Mouse (Mus musculus): ENCODE measurements at regions not wholly inside any gene's neighbourhood (a gene's known extent, or its start where the extent isn't known, plus 50 kb on each side); places are given as distances from the start of the nearest gene placed in this dataset.

DNA sequence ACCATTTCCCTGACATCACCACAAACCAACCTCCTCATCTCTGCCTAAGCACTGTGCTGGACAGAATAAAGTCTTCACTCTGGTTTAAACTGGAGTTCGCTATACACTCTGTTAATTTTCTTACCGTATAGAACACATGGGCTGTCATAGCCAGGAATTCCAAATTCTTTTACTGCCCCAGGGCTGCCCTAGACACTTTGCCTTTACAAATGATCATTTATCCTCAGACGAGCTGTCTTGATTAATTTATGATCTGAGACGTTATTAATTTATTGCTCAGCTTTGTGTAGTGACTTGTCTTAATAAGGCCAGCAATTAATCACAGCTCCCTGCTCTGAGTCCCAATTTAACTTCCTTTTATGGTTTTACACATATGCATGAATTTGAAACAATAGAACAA is 125.2 kb upstream of the Lnx1 start:
- CTCF ChIA-PET = no interaction called here

DNA sequence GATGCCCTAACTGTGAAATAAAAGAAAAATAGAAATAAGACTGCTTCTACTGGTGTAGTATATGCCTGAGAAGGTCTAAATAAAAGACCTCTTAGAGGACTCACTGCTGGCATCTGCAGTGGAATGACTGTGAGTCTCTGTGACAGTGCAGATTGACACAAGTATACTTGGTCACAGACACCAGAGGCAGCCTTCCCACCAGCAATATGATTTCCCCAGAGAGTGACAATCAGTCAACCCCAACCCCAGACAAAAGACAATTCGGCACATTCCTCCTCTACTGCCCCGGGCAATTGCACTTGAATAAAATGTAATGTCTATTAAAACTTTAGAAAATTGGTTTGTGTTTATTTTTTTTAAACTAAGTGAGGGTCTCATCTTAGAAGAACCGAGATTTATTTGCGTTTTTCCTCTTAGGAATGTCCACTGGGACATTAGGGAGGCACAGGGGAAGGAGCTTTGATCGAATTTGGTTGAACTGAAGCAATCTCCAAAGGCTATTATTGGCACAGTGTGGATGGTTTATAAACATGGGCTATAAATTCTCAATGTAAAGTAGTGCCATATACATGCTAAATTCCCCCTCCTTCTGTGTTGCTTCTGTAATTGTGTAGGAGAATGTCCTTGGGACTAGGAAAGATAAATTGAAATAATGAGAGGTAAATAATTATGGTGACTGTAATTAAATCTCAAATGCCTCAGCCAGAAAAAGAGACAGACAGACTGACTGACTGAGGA is 123.0 kb upstream of the Lnx1 start:
- CTCF ChIA-PET = no interaction called here

DNA sequence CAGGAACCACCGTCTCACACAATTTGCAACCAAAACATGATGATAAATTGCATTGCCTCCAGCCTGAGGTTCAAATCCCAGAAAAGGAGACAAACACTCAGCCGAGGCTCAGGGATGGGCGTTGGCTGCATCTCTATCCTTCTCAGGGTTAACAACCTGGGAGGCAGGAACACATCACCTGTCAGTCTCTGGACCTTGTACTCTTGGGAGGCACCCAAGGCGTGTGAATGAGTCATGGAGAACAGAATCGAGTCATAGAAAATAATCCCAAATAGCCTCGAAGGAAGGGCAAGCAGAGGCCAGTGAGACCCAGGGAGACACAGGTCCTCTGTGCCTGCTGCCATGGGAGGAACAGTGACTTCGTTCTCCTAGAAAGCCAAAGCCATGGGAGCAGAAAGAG is 121.0 kb upstream of the Lnx1 start:
- CTCF ChIA-PET = no interaction called here

DNA sequence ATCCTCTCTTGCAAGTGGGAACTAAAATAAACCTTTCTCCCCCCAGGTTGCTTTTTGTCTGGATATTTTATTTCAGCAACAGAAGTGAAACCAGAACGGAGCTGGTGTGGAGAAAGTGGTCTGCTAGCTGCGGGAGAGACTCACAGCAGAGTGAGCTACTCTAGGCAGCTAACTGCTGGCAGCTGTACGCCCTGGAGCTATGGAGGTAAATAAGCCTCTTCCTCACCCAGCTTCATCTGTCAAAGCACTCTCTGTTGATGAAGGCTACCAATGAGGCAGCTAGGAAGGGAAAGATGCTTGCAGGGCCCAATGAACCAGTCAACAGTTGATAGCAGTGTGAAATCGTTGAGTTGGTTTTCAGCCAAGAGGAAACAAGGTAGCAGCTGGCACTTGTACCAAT is 119.3 kb upstream of the Lnx1 start:
- CTCF ChIA-PET = no interaction called here

DNA sequence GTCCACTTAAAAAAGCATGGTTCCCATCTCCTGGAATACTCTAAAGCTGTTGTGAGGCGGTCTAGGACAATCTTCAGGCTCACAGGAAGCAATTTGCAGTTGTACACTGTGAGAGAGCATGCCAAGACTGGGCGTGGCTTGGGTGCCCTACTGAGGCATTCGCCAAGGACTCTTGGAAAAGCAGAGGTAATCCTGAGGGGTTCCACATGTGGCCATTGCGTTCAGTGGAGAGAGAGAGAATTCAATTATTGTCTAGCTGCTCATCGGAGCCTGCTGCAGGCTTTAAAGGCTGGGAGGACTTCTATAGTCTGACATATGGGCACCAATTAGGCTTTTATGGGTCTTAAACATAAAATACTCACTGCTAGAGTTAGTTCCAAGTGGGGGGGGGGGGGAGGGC is 113.8 kb upstream of the Lnx1 start:
- CTCF ChIA-PET = no interaction called here

DNA sequence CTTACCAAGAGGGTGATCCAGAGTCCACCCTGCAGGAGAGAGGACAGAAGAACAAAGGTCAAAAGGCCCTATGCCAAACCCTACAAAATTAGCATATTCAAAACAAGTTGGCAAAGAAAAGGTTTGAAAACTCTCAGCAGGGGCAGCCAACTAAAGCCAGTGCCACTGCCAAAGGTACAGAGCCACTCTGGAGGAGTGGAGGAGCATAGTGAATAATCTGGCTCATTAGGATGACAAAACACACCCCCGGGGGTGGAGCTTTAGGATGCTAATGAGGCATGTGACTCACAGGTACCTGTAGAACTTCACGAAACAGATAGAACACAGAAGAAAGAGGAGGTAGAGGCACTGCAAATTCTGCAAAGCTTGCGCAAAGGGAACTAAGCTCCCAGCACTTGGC is 110.7 kb upstream of the Lnx1 start:
- CTCF ChIA-PET = no interaction called here

DNA sequence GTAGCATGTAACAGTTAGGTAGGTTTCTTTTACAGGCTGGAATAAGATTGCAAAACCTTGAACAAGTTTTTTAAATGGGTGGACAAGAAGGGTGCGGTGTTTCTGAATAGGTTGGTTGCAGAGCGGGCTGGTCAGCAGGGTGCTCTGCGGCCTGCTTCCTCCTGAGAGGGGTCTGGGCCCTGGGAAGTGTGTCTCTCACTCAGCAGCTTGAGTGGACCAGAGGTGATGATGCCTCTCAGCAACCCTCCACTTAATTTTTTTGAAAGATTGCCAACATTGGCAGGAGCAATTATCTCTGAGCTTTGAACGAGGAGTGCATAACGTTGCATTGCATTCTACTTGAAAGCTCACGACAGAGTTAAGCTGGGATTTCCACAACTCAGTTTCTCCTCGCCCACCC is 108.3 kb upstream of the Lnx1 start:
- CTCF ChIA-PET = interaction anchor here (0.7 kb wide), 1 partner anchor 155 kb away, joined by 5 read pairs; no protein-coding TSS in a partner anchor

DNA sequence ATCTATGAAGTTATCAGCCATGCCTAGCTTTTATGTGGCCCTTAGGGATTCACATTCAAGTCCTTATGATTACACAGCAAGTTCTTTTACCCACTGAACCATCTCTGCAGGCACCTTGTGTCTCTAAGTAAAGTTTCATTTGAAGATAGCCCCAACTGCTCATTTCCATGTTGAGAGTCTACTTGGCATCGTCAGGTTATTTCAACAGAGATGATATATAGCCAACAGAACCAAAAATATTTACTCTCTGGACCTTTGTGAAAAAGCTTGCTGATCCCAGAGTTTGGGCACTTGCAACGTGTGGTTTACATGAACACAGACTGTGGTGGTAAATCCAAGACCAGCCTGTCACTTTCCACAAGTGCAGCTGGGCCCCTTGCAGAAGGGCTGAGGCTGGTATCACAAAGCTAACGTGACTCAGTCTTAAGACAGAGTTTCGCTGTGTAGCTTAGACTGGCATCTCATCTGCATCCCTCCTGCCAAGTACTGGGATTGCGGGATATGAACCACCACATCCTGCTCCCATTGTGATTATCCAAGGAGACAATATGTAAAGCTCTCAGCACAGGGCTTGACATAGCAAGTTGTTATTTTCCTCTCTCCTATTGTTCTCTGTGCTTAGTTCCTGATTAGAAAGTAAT is 105.0 kb upstream of the Lnx1 start:
- CTCF ChIA-PET = interaction anchor here (0.6 kb wide), 1 partner anchor 95 kb away, joined by 10 read pairs; no protein-coding TSS in a partner anchor

DNA sequence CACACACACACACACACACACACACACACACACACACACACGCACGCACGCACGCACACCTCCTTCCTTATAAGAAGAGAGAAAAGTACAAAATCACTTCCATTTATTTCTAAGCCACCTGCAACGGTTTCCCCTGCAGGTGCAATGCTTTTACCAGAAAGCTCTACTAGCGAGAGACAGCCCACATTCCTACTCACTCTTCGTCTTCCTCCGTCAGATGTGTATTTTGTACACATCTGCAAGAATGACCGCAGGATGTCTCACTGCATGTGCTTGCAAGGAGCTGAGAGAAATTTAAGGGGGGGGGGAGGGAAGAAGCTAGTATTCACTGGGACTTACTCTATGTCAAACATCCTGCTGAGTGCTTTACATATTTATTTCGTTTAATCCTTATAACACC is 99.2 kb upstream of the Lnx1 start:
- CTCF ChIA-PET = no interaction called here

DNA sequence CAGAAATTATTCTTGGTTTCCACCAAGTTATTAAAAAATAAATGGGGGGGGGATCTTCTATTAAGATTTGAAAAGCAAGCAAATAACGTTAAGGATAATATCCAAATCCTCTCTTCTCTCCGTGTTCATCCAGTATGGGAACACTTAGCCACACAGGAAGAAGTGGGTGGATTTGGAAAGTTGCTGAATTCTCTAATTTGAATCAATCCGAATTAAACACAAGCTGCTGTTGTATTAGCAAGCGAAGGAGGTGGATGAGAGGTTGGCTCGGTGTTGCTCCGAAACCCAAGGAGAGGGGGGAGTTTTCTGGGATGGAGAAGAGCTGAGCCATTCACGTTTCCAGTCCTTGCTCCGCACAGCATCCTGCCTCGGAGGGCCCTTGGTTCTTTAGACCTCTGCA is 97.6 kb upstream of the Lnx1 start:
- CTCF ChIA-PET = no interaction called here

DNA sequence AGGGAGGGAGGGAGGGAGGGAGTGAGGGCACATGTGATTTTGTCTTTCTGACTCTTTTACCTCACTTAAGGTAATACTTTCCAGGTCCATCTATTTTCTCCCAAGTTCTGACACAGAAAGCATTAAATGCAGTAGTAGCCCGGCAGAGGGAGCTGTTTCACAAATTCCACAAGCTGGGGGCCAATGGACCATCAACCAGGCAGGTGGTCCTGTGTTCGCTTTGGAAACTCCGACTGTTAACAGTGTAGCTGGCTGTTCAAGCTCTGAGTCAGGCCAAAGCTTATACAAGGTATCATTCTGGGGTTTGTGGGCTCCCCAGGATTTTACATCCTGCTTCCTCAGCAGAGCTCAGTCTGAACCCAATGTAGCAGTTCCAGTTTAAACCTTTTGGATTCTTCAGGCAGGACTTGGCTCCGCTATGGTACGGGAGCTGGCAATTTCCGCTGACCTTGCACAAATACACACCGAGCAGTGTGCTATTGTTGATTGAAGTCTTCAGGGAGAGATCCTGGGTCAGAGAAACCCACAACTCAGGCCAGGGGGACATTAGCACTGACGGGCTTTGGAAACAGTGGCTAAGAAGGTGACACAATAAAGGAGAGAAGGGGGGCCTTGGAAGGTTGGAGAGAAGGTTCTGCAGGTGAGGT is 93.8 kb upstream of the Lnx1 start:
- CTCF ChIA-PET = interaction anchor here (0.6 to 0.9 kb wide), 2 partner anchors 189 to 356 kb away, joined by 5 to 8 read pairs; partner anchors contain the start of gene Pdgfra

DNA sequence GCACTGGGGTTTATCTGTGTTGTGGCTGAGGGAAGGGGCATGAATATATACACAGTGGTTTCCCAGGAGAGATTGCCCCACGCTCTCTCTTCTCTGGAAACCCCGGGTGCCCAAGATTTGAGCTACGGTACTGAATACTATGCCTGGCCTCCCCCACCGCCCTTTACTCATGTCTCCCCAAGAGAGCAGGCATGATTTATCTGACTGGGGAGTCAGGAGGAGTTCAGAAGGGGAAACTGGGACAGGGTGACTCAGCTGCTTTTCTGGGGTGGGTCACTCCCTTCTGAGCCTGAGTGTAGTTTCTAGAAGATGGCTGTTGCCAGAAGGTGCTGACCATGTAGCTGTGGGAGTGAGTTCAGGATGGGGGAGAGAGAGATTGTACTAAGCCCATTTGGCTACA is 92.0 kb upstream of the Lnx1 start:
- CTCF ChIA-PET = no interaction called here

DNA sequence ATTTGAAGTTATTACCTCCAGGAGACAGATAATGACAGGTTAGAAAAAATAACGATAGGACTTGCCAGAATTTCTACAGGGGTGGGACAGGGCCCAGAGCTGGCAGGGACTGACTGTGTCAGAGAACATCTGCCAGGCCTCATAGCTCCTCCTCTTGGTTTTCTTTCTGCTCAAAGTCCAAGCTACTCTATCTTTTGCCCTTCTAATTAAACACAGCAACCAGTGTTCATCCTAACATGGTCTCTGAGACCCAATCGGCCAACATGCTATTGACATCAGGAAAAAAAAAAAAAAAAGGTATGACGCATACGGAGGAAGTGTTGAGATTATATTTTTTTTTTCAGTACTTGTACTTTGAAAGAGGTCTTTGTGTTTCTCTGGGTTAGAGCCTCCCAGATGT is 90.7 kb upstream of the Lnx1 start:
- CTCF ChIA-PET = no interaction called here

DNA sequence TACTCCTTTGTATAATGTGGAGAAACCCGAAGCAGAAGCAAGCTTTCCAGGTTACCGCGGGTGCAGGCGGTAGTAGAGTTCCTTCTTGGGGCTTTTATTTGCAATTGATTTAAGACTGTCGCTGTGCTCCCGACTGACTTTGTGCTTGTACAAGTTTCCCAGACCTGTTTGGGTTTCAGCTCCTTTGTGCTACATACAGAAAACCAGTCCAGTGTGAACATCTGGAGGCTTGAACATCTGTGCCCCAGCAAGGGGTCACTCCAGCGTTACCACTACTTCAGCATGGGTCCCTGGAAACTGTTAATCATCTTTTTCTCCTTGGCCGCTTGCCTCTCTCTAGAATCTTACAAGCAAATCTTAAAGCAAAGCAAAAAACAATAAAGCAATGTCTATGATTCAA is 90.2 kb upstream of the Lnx1 start:
- CTCF ChIA-PET = no interaction called here

DNA sequence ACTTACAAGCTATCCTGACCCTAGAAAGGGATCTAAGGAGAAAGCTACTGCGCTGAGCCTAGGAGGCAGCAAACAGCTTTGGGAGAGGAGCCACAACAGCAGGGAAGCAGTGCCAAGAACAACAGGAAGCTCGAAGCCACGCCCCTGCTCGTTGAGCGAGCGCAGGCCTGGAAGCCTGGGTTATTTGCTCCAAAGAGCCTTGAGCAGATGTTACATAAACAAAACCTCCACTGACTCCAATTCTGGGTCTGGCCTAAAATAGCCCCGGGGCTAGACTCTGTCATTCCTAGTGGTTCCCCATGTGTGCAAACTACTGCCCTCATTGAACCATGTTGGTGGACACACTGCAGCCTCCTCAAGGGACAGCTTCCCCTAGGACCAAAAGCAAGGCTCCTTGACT is 89.6 kb upstream of the Lnx1 start:
- CTCF ChIA-PET = no interaction called here

DNA sequence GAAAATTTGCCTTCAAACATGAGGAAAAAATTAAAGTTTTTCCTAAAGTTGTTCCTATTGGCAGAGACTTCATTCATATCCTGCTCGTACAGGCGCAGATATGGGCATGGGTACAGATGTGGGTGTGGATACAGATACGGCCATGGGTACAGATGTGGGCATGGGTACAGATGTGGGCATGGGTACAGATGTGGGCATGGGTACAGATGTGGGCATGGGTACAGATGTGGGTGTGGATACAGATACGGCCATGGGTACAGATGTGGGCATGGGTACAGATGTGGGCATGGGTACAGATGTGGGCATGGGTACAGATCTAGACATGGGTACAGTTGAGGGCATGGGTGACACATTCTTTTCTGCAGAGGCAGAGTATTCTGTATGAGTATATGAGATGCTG is 87.8 kb upstream of the Lnx1 start:
- CTCF ChIA-PET = interaction anchor here (0.7 kb wide), 1 partner anchor 50 kb away, joined by 4 read pairs; no protein-coding TSS in a partner anchor

DNA sequence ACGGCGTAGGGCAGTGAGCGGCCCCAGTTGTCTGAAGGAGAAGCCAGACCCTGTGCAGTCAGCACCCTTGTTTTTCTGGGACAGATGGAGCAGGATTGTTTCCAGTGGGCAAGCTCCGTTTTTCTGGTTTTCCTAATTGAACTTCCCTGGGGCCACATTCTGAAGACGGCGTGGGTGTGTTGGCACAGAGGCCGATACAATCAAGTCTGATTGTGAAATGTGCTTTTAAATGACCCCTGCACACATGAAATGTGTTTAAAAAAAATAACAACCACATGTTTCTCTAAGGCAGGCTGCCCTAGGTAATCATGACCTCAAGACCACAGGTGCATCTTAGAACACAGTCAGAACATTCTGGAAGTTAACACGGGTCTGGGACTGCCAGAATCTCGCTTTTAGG is 81.2 kb upstream of the Lnx1 start:
- CTCF ChIA-PET = no interaction called here

DNA sequence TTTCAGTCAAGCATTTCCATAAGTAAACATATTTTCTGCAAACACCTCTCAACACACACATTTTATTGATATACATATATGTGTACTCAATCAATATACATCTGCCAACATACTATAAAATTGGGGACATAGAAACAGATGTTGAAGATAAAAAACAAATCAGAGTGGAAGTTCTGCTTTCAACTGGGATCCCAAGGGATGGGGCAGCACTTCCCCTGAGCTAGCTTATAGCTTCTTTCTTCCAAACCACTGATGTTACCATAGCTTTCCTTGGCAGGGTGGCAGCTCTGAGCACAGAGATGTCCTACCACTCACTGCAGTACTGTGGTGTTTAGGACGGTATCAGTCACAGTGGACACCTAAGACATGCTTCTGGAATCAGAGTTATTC is 75.4 kb upstream of the Lnx1 start:
- CTCF ChIA-PET = no interaction called here

DNA sequence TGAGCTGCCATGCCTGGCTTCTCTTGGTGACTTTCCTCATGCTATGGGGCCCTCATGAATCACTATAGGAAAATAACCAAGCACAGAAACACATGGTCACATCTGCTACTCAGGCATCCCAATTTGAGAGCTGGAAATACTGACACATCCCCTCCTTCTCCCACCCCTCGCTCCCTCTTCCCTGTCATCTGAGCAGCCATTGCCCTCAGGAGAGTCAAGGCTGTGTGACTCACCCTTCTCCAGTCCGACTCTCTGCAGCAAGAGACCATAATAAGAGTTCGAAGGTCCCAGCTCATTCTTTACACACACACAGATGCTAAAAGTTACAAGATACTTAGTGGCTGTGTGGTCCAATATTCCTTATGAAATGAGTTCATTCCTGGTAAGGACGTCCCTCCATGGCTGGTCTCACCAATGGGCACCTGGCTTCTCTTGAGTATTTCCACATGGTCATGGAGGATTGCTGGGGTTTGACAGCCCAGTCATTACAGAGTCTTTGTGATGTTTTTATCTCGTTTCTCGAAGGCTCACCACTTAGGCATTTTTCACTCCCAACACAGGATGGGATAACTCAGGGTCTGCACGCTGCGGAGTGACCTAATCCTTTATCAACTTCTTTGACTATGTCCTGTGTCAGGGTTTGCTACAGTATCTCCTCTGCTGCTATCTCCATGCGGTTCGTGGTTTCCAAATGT is 74.8 kb upstream of the Lnx1 start:
- CTCF ChIA-PET = no interaction called here

DNA sequence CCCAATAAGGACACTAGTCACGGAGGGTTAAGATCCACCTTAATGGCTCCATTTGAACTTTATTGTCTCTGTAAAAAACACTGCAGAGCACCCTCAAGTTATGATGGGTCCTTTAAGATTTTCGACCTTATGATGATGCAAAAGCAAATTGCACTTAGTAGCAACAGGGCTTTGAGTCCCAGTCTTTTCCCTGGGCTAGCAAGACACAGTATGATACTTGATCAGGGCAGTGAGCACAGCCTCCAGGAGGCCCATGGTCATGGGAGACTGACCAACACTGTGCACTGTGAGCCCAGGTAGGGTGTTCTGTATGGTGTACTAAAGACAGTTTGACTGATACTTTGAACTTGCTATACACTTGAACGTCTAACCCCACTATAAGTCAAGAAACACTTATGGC is 73.4 kb upstream of the Lnx1 start:
- CTCF ChIA-PET = no interaction called here

DNA sequence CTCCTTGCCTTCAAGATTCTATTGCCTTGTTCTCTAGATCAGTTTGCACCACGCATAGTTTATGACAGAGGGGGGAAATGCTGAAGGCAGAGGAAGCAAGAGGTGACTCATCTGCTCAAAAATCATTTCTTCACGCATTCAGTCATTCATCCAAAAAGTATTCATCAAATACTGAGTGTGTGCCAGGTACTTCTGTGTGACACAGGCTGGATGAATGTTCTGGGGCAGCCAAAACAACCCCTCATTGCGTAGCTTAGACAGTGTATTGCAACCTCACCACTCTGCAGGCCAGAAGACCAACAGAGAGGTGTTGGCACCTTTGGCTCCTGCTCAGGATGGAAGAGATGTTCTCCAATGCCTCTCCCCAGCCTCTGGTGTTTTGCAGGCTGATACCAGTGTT is 72.9 kb upstream of the Lnx1 start:
- CTCF ChIA-PET = no interaction called here

DNA sequence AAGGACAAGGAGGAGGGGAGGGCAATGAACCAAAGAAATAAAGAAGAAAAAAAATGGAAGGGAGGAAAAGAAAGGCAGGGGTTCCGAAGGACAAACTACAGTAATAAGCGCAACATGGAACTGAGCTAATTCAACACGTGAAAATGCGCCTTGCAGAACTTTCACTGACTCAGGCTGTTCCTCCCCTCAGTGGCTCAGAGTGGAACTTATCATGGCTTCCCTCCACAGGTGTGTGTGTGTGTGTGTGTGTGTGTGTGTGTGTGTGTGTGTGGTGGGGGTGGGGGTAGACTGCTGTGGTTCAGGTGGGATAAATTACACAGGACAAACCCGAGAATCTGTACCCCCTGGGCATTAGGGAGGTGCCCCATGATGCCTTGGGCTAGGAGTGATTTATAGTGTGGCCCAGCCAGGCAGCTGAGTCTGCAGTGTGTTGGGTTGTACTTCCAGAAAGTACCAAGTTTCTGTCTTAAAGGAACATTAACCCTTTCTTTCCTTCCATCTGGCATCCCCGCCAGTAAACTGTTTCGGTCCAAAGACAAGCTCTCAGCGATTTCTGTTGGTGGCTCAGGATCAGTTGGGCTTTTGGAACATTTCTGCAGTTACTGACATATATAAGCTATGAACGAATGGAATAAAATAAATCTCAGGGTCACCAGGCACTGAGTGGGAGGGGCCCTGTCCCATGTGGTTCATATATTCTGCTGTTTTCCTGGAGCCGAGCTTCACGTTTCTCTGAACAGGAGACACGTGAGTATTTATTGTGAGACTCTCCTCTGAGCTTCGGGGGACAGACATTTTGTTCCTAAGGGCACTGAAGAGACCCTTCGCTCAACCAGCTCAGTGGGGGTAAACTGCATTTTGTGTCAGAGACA is 71.1 kb upstream of the Lnx1 start:
- CTCF ChIA-PET = no interaction called here

Data from spleen, embryonic (tissue).